Mouse (Mus musculus): ENCODE data around the gene Lag3. TPM values are rescaled to one million over a fixed set of nuclear protein-coding genes. Genes with fewer than 3 reads are reported as not detected.

The Lag3 gene
- polyA plus RNA-seq, 1 experiment from 2014 or later = 1.1 TPM

GRCm38 (mm10) chr6:124918890-124919627, 7.6 kb upstream of the Lag3 start:
- Histone ChIP-seq H3K36me3 (peaks cover 10% of the 10 kb centered on the region), H3K27ac (replicated peaks) (peak overlapping the region; percentile 100), H3K4me2 (peak overlapping the region; percentile 100), H3K4me1 (peaks cover 58% of the 10 kb centered on the region), H3K4me3 (peak overlapping the region; percentile 94), H3K9me3 (no peaks in the 10 kb centered on the region), H3K9ac (peak overlapping the region; percentile 100), H3K27me3 (replicated peaks) (no peaks in the 10 kb centered on the region)
- ATAC-seq (ENCODE audit: extremely low read depth, insufficient number of reproducible peaks, low FRiP score, low TSS enrichment) = no peak
- WGBS = 27% methylated on average over 13 of the region's 14 CpGs

GRCm38 (mm10) chr6:124918331-124918690, 6.8 kb upstream of the Lag3 start:
- peaks cover 66% of the 10 kb centered on the region for H3K4me1 ChIP-seq
- 11% methylated on average over 7 of the region's 7 CpGs for WGBS

GRCm38 (mm10) chr6:124917518-124918330, 6.2 kb upstream of the Lag3 start:
- H3K4me1 ChIP-seq = peaks cover 67% of the 10 kb centered on the region
- peaks cover 24% of the 10 kb centered on the region for H3K36me3 ChIP-seq
- no peaks in the 10 kb centered on the region for H3K27me3 ChIP-seq (replicated peaks)
- H3K9ac ChIP-seq = peak overlapping the region; percentile 100
- peak overlapping the region; percentile 100 for H3K4me2 ChIP-seq
- under 1% methylated on average over 67 of the region's 89 CpGs for WGBS
- peak; percentile 56 for ATAC-seq (ENCODE audit: extremely low read depth, insufficient number of reproducible peaks, low FRiP score, low TSS enrichment)
- H3K9me3 ChIP-seq = no peaks in the 10 kb centered on the region
- peak overlapping the region; percentile 100 for H3K27ac ChIP-seq (replicated peaks)
- H3K4me3 ChIP-seq = peak overlapping the region; percentile 94

More at GRCm38 (mm10) chr6:124918331-124918690, 6.8 kb upstream of the Lag3 start:
- Histone ChIP-seq H3K9me3 (no peaks in the 10 kb centered on the region), H3K4me2 (peak overlapping the region; percentile 100), H3K27me3 (replicated peaks) (no peaks in the 10 kb centered on the region), H3K4me3 (peak overlapping the region; percentile 94), H3K36me3 (peaks cover 18% of the 10 kb centered on the region), H3K27ac (replicated peaks) (peak overlapping the region; percentile 100), H3K9ac (peak overlapping the region; percentile 100)
- ATAC-seq (ENCODE audit: extremely low read depth, insufficient number of reproducible peaks, low FRiP score, low TSS enrichment) = no peak

GRCm38 (mm10) chr6:124916695-124917517, 5.4 kb upstream of the Lag3 start:
- Histone ChIP-seq H3K9me3 (no peaks in the 10 kb centered on the region), H3K27me3 (replicated peaks) (no peaks in the 10 kb centered on the region), H3K27ac (replicated peaks) (peak overlapping the region; percentile 100), H3K9ac (peak overlapping the region; percentile 100), H3K36me3 (peaks cover 29% of the 10 kb centered on the region), H3K4me3 (peak overlapping the region; percentile 94), H3K4me2 (peak overlapping the region; percentile 100), H3K4me1 (peaks cover 68% of the 10 kb centered on the region)
- WGBS = under 1% methylated on average over 51 of the region's 67 CpGs
- ATAC-seq (ENCODE audit: extremely low read depth, insufficient number of reproducible peaks, low FRiP score, low TSS enrichment) = peak; percentile 49

GRCm38 (mm10) chr6:124915942-124916694, 4.6 kb upstream of the Lag3 start:
- peak overlapping the region; percentile 100 for H3K27ac ChIP-seq (replicated peaks)
- WGBS = 7% methylated on average over 12 of the region's 12 CpGs
- no peaks in the 10 kb centered on the region for H3K9me3 ChIP-seq
- ATAC-seq (ENCODE audit: extremely low read depth, insufficient number of reproducible peaks, low FRiP score, low TSS enrichment) = no peak
- peaks cover 68% of the 10 kb centered on the region for H3K4me1 ChIP-seq
- H3K9ac ChIP-seq = peak overlapping the region; percentile 100
- no peaks in the 10 kb centered on the region for H3K27me3 ChIP-seq (replicated peaks)
- H3K36me3 ChIP-seq = peaks cover 29% of the 10 kb centered on the region
- H3K4me2 ChIP-seq = peak overlapping the region; percentile 100
- peak overlapping the region; percentile 94 for H3K4me3 ChIP-seq

- Histone ChIP-seq H3K27me3 (replicated peaks) (peaks cover 7% of the 10 kb centered on the region), H3K27ac (replicated peaks) (peak overlapping the region; percentile 32; the same call in 1 of the 2 replicates), H3K4me3 (peak overlapping the region; percentile 94), H3K4me2 (peak overlapping the region; percentile 100), H3K9ac (peak overlapping the region; percentile 100), H3K4me1 (peaks cover 68% of the 10 kb centered on the region), H3K9me3 (no peaks in the 10 kb centered on the region), H3K36me3 (peaks cover 29% of the 10 kb centered on the region)
- no peak for ATAC-seq (ENCODE audit: extremely low read depth, insufficient number of reproducible peaks, low FRiP score, low TSS enrichment)
- WGBS = 19% methylated on average over 22 of the region's 22 CpGs
Observed at GRCm38 (mm10) chr6:124915160-124915941, 3.8 kb upstream of the Lag3 start.

GRCm38 (mm10) chr6:124914511-124914910, 3.0 kb upstream of the Lag3 start:
- Histone ChIP-seq H3K36me3 (peaks cover 29% of the 10 kb centered on the region), H3K9ac (peak overlapping the region; percentile 100), H3K4me2 (peak overlapping the region; percentile 100; the same call in 1 of the 2 replicates), H3K27me3 (replicated peaks) (peaks cover 15% of the 10 kb centered on the region), H3K4me1 (peaks cover 72% of the 10 kb centered on the region), H3K4me3 (peak overlapping the region; percentile 94; the same call in 1 of the 2 replicates), H3K27ac (replicated peaks) (no peak overlapping the region; the same call in 1 of the 2 replicates), H3K9me3 (no peaks in the 10 kb centered on the region)
- ATAC-seq (ENCODE audit: extremely low read depth, insufficient number of reproducible peaks, low FRiP score, low TSS enrichment) = no peak
- 84% methylated on average over 7 of the region's 7 CpGs for whole genome bisulfite sequencing

GRCm38 (mm10) chr6:124913721-124914285, 2.3 kb upstream of the Lag3 start:
- H3K4me3 ChIP-seq = no peak overlapping the region
- ATAC-seq (ENCODE audit: extremely low read depth, insufficient number of reproducible peaks, low FRiP score, low TSS enrichment) = no peak
- 72% methylated on average over 14 of the region's 14 CpGs for WGBS
- H3K4me2 ChIP-seq = no peak overlapping the region
- H3K9ac ChIP-seq = peak overlapping the region; percentile 14; the same call in 1 of the 2 replicates
- H3K36me3 ChIP-seq = peaks cover 29% of the 10 kb centered on the region
- peaks cover 22% of the 10 kb centered on the region for H3K27me3 ChIP-seq (replicated peaks)
- no peaks in the 10 kb centered on the region for H3K9me3 ChIP-seq
- peaks cover 67% of the 10 kb centered on the region for H3K4me1 ChIP-seq
- H3K27ac ChIP-seq (replicated peaks) = no peak overlapping the region; the same call in 1 of the 2 replicates

- Histone ChIP-seq H3K36me3 (peaks cover 29% of the 10 kb centered on the region), H3K4me3 (no peak overlapping the region), H3K27me3 (replicated peaks) (peaks cover 28% of the 10 kb centered on the region), H3K4me2 (no peak overlapping the region), H3K9ac (no peak overlapping the region), H3K4me1 (peaks cover 61% of the 10 kb centered on the region), H3K9me3 (no peaks in the 10 kb centered on the region), H3K27ac (replicated peaks) (peak overlapping the region; percentile 21; the same call in 1 of the 2 replicates)
- no peak for ATAC-seq (ENCODE audit: extremely low read depth, insufficient number of reproducible peaks, low FRiP score, low TSS enrichment)
- 58% methylated on average over 6 of the region's 6 CpGs for WGBS
Observed at GRCm38 (mm10) chr6:124913214-124913613, 1.7 kb upstream of the Lag3 start.

Measured in heart, embryonic 13.5 days (tissue).